Mouse (Mus musculus) left cerebral cortex, postnatal 25 days (tissue): ENCODE results near the gene Smco4. TPM values are rescaled to one million over a fixed set of nuclear protein-coding genes. Genes with fewer than 3 reads are reported as not detected.

Experiments used
- DNase-seq, 2 experiments: peaks; one replicate each; pipeline ENCODE4 v3.0.0; 2022; ENCODE audit warnings: low spot score in 2 of 2, mixed read lengths in 1 of 2
- intact Hi-C: fragments of 180-260 bp; cut with DNase I; formaldehyde crosslinking; loops from one replicate; pipeline ENCODE4 v1.15.1; 2025
- total RNA-seq, 2 experiments: library from RNA; stranded (reverse); gene quantifications; 2 replicates each; pipeline ENCODE4 v1.2.3; 2021

The Smco4 gene
- total RNA-seq, 2 experiments from 2014 or later, result 3.3 to 4.1 TPM

DNA sequence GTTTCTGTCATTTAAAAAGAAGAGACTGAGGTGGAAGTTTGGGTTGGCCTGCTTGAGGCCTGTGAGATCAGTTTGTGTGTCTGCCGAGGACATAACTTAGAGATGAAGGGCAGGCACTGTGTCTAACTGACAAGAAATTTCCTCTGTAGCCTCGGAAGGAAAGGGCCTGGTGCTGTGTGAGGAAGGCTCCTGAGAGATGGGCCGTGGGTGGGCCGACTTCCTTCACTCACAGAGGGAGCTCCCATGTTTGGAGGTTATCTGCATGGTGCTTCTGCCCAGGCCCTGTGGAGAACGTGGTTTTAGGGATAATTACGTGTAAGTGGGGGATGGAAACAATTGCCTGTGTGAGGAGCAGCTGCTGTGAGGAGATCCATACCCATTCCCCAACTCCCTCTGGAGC is 10.6 kb downstream of the Smco4 start:
- DNase-seq, result no peak
- intact Hi-C loops, result no loop called here

DNA sequence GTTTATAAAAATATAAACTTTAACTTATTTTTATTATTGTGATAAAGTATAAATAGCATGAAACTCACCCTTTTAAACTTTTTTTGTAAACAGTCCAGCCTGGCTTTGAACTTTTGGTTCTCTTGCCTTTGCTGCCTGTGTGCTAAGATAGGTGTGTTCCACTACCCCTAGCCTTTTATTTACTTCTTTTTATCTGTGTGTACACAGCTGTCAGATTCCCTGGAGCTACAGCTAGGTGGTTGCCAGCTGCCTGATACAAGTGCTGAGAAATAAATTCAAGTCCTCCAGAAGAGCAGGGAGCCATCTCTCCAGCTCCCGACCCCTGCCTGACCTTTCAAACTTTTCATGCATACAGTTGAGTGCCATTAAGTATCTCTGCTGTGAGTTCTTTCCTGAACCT is 12.1 kb downstream of the Smco4 start:
- no peak for DNase-seq
- intact Hi-C loops, result no loop called here

DNA sequence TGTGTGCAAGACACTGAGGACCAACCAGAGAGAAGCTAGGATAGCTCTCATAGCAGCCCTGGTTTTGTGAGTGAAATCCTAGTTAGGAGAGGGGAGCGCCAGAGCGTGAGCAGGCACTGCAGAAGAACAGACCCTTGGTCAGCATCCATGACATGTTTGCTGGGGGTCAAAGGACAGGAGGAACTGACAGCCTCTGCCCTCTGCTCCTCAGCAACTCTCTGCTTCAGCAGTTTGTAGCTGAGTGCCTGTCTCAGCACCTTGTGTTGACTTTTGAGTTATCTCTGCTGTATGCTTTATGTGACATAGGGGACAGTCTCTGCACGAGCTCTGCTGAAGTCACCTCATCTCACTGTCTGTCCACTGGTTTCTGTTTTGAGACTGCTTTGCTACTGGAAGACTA is 13.6 kb downstream of the Smco4 start:
- intact Hi-C loops, result no loop called here
- DNase-seq, result no peak

DNA sequence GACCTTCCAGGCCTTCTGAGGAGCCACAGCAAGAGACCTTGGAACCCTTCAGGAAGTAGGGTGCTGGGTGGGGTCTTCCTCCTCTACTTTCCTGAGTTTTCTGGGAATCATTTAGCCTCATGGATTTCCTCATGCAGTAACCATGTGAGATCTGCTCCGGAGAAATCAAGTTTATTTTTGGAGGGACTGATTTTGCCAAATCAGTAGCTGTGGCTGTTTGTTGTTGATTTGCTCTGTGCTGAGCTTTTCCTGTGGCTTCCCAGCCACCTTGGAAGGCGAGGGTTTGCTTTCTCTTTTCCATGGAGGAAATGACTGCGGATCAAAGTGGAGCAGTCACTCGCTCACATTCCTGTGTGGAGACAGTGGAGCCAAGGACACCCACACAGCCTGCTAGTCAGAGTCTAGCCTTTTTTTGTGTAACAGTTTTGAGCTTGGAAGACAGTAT is 14.2 kb downstream of the Smco4 start:
- peak; percentile 37 to 68 for DNase-seq
- intact Hi-C loops, result no loop called here

DNA sequence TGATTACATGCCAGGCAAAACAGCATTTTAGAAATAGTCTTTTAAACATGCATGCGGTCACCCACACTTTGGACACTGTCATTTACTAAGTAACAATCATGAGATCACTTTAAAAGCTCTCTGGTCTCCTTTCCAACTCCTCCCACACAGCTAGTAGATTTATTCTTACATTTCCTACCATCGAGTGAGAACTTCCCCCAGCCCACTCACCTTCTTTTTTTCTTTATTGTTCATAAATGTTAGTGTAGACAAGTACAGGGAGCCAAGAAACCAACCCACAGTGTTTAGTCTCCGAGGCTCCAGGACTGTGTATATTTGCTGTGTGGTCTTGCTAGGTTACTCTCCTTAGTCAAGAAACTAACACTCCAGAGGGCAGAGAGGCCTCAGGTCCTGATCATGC is 16.1 kb downstream of the Smco4 start:
- intact Hi-C loops, result no loop called here
- DNase-seq, result peak; percentile 10 to 63

DNA sequence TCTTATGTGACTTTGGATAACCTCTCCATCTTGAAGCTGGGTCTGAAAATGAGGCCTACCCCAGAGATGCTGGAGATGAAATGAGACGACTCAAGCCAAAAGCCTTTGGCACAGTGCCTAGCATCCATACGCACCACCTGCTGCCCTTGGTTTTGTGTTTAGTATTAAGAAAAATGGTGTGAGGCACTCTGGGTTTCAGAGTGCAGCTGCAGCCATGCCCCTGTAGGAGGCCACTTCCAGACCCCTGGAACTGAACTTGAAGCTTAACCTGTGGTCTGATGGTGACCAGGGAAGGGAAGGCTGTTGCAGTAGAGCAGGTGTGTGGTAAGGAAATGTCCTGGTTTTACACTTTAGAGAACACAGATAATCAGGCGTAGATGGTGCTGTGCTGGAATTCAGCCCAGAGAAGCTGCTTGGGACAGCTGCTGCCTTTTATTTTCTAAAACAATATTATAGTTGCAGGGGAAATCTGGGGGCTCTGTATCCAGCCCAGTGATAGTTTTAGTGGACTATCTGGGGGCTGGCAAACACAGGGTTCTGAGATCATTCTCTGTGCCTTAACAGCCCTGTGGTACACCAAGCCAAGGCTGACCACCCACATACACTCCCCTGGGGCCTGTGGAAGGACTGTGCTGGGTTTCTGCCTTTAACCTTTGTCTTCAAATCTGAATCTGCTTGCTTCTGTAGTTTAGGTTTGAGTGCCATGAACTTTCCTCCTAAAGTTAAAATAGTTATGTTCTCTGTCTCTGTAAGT is 17.5 kb downstream of the Smco4 start:
- intact Hi-C loops, result no loop called here
- no peak for DNase-seq

DNA sequence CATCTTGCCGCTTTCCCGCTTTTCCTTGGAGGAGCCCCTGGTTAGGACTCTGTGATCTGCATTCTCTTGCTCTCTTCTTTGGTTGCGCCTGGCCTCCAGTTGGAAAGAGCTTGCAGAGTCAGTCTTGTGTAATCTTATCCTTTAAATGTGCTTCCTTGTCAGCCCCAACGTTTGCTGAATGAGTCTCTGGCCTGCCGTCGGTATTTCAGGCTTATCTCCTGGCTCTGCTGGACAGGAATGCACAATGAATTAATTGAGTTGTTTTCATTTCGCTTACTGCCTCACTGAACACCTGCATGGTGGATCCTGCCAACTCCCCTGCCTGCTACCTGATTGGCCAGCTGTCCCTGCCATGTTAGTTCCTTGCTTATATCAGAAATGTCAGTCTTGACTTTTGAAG is 19.7 kb downstream of the Smco4 start:
- intact Hi-C loops, result no loop called here

DNA sequence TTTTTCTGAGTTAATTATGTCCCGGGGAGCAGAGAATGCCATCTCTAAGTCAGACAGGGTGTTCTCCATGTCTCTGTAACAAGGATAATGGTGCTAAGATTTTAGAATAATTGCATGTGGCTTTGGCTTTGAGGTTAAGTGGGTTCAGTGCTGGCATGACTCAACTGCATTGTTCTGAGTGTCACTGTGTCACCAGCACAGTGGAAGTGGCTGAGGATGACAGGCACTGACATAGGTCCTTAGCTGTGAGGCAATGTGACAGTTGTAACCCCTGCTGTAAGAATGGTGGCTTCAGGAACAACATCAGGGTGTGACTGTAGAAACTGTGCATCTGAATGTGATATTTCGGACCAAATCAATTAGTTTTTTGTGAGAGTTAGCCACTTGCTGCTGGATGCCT is 22.8 kb downstream of the Smco4 start:
- DNase-seq, result no peak

More for the DNA sequence above, 19.7 kb downstream of the Smco4 start:
- DNase-seq, result no peak

DNA sequence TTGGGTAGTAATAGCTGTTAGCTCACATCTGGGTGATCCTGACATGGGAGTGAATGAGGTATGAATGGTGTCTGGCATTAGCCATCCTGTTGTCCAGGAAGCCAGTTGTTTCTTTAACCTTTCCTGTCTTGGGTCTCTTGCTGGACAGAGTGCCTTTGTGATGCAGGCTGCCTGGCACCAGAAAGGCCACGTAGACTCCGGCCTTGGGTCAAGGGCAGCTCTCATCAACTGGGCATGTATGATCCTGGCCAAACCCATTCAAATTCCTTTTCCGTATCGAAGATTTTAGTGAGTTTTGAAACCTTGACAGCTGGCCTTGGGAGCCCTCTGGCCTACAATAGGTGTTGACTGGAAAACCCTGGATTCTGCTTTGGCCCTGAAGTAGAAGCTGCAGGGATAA is 24.7 kb downstream of the Smco4 start:
- DNase-seq, result no peak
- intact Hi-C loops, result no loop called here

More for the DNA sequence above, 22.8 kb downstream of the Smco4 start:
- intact Hi-C loops, result no loop called here

DNA sequence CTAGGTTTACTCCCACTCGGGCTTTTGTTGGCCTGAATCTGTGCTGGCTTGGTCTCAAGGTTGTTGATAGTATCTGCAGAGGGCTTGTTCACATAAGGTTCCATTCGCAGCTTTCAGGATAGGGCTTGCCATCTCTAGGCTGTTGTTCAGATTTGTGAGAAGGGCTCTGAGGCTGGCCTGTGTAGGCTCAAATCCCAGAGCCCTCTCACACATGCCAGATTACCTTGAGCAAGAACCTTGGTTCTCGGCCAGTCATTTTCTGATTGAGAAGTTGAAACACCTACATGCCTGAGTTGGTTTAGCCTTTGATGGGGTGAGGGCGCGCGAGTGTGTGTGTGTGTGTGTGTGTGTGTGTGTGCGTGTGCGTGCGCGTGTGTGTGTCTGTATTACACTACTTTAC is 29.1 kb downstream of the Smco4 start:
- intact Hi-C loops, result no loop called here
- DNase-seq, result no peak

DNA sequence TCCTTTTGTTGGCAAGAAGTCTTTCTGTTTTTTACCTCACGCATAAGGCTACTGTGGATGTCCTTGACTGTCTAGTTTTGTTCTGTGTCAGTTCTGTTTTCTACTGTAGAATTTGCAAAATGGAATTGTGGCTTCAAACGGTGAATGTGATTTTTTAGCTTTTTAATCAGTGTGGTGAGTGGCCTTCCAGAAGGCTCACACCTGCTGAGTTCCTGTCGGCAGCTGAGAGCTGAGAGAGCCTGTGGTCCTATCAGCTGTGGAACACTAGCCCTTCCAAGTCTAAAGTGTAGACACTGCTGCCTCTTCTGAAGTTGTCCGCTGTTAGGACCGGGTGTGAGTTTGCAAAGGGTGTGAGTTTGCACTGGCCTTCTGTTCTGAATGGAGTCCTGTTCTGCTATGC is 29.7 kb downstream of the Smco4 start:
- no peak for DNase-seq
- intact Hi-C loops, result no loop called here

DNA sequence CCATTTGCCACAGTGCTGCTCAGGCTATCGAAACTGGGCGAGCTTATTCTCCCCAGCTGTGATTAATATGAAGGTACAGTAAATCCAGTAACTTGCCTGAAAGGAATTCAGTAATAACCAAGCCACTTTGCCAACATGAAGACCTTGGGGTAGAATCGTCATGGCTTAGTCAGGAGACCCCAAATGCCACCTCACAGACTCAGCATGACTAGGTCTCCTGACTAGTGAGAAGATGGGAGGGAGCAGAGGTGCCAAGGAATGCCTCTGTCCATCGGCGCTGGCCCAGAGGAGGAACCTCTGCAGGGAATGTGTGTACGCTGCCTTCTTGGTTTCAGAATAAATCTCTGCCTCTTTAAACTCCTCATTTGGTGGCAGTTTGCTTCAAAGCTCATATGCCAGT is 30.4 kb downstream of the Smco4 start:
- DNase-seq, result no peak
- intact Hi-C loops, result no loop called here

DNA sequence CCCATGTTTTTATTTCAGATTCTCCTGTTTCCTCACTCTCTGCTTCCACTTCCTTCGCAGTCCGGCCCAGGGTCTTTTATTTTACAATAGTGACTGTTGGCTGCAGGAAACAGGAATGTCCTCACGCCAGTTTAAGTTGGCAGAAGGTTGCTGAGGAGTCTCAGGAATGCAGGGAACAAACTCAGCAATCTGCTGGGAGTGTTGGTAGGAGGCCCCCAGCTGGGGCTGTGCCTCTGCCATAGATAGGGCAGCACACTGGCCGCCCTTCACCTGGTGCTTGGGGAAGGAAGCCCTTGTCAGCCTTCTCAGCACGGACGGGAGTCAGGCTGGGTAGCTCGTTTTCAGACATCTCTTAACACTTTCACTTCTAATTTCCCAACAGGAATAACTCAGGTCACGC is 32.0 kb downstream of the Smco4 start:
- no peak for DNase-seq
- intact Hi-C loops, result no loop called here

DNA sequence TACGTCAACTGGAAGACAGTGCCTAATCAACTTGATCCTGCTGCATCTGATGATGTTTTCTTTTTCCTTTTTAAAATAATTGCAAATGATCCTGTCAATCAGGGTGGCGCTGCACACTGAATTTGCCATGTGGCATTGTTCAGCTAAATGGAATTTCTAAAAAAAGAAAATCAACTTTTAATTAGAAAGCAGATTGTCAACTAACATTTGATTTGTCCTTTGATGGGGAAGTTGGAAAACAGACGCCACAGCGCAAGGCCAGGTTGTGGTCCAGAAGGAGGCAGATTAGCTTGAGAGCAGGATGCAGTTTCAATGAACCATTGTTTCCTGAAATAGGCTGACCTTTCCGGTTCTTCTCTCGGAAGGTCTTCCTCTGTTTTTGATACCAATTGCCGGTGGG is 33.3 kb downstream of the Smco4 start:
- no peak for DNase-seq
- intact Hi-C loops, result no loop called here

DNA sequence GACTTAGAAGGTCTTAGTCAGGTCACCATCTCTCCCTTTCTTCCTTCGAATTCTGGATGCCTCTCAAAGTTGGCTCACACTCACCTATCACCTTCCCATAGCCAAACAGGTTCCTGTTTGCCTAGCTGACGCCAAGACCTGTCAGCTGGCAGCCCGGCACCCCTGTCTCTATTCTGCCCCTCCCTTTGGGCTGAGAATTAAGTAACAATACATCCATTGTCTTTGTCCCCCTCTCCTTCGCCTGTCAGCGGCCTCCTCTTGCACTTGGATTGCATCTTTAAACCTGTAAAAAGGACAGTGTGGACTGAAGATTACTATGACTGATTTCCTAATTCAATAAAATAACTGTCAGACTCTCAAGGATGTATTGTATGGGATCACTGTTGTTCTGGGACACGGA is 34.6 kb downstream of the Smco4 start:
- no peak for DNase-seq
- intact Hi-C loops, result no loop called here

DNA sequence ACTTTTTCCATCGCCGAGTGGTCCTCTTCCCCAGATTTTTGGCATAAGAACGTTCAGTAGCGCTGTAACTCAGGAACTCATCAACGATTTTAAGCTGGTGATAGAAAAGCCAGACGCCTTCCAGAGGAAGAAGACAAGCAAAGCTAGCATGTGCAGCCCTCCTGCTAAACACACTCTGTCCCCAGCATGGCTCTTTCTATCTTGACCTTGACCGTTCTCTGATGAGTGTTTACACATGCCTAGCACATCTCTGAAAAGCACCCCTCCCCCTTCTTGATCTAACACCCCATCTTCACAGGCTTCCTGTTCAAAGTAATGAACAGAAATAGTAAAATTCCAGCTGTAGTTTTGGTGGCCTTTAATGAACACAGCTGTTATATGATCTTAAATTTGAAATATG is 35.1 kb downstream of the Smco4 start:
- intact Hi-C loops, result no loop called here
- DNase-seq, result no peak

DNA sequence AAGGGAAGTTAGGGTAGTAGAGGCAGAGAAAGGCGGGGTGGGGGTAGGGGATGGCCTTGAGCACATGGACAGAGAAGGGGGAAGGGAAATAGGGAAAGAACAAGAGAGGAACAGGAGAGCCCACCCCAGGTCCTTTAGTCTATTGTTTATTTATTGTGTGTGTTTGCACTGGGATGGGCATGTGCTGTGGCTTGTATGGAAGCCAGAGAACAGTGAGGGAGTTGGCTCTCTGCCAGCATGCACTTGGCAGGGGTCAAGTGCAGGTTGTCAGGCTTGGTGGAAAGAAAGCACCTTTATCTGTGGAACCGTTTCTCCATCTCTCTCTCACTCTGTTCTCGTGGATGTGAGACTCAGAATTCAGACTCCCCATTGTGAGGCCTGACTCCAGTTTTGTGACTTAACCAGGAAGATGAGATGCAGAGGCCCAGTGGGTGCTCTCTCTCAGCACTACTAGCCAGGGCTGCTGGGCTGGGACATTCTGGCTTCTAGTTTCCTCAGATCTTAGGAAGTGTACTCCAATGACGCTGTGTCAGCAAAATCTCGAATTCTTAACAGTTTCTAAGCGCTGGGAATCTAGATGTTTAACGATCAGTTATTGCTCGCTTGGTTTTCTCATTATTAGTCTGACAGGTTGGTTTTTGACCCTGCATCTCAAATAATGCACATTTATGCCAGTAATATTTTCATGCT is 36.2 kb downstream of the Smco4 start:
- intact Hi-C loops, result no loop called here
- no peak for DNase-seq

DNA sequence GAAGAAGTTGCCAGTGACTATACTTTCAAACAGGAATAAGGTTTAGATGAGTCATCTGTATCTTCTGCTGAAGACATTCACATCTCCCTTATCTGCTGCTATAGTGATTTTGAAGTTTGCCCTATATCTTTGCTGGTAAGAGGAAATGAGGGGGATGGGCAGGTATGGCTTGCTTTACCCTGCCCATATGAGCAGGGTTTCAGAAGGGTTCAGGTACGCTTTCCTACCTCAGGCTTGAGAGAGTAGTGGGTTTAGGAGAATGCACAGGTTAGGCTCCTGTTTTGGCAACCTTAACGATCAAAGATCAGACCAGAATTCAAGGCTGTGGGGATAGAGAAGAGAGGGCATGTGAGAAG is 36.7 kb downstream of the Smco4 start:
- no peak for DNase-seq
- intact Hi-C loops, result no loop called here

DNA sequence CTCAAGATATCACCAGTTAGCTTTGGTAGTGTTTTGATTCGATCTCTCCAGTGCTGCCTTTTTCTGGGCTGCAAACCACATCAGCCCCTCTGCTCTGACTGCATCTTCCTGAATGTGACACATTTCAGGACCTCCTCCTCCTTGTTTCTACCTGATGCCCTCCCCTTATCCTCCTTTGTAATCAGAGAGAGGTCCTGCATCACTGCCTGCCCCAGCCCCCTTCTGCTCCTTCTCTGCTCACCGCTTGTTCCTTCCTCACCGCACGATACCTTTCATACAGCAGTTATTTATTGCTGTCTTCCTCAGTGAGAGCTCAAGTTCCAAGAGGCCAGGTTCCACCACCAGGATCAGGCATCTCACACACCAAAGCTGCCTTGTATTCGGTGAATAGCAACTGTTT is 38.0 kb downstream of the Smco4 start:
- intact Hi-C loops, result no loop called here

DNA sequence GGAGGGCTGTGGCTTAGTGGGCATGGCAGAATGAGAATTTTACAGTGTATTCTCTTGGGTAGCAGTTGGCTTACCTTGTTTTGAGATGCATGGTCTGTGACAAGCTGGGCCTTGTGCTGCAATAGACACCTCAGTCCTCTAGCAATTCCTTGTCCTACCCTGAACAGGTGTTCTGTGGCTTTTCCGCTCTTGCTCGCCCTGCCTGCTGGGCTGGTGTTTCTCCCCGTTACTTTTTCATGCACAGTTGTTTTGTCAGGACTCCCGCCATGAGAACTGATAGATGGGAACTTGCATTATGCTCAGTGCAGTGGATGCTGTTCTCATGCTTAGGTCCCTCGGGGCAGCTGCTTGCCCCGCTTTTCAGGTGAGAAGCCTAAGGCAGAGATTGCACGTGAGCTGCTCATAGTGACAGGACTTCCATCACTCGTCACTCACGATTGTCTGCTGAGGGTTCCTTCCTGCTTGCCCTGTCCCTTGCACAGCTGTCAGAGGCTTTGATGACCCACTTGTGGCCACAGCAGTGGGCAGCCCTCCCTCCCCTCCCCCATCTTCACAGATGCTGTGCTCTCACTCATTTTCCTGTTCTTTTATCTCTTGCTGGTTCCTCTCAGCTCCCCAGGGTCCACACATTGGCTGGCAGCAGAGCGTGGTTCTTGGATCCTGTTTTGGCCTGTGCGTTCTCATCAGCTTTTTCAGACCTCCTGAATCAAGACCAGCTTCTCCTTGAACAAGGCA is 40.3 kb downstream of the Smco4 start:
- DNase-seq, result no peak
- intact Hi-C loops, result no loop called here

More for the DNA sequence above, 38.0 kb downstream of the Smco4 start:
- DNase-seq, result no peak

DNA sequence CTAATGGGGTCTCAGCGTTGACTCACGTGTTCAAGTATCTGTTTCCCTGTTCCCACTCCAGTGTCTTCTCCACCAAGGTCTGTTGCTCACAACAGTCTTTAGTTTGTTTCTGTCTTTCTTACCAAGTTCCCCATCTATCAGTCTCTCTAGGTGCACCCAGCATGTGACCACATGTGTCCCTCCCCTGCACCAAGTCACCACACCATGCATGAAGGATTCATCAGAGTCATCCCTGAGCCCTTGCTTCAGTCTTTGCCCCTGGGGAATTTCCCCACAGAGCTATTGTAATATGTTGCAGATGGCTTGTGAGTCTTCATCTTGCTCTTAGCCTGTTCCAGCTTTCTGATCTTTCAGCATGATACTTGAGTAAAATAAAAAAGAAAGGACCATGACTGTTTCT is 40.9 kb downstream of the Smco4 start:
- intact Hi-C loops, result no loop called here
- DNase-seq, result no peak
